Mouse (Mus musculus): ENCODE measurements at regions not wholly inside any gene's neighbourhood (a gene's known extent, or its start where the extent isn't known, plus 50 kb on each side); places are given as distances from the start of the nearest gene placed in this dataset.

GRCm38 (mm10) chr13:46026018-46026417 is 61.2 kb upstream of the Atxn1 start:
- TF ChIP-seq CTCF (IDR thresholded peaks at IDR 0.05; ENCODE audit: low read depth, low read length), result no peak
- TF ChIP-seq EP300 (IDR thresholded peaks at IDR 0.05; ENCODE audit: insufficient read depth, low read depth, low read length), result no peak
- TF ChIP-seq POLR2A (IDR thresholded peaks at IDR 0.05; ENCODE audit: insufficient read depth, low read length), result no peak

GRCm38 (mm10) chr13:46023630-46024041 is 58.8 kb upstream of the Atxn1 start:
- Histone ChIP-seq H3K9ac (ENCODE audit: low read depth, poor library complexity, severe bottlenecking) (no peak overlapping the region), H3K27me3 (ENCODE audit: control insufficient read depth, insufficient read depth, low read length, poor library complexity, severe bottlenecking) (no peaks in the 10 kb centered on the region), H3K36me3 (ENCODE audit: control insufficient read depth, insufficient read depth, low read length, poor library complexity, severe bottlenecking) (no peaks in the 10 kb centered on the region), H3K4me3 (ENCODE audit: low read depth, low read length) (no peak overlapping the region), H3K4me1 (ENCODE audit: control insufficient read depth, insufficient read depth, low read length) (peaks cover 9% of the 10 kb centered on the region), H3K27ac (ENCODE audit: insufficient read depth, low read length) (no peak overlapping the region), H3K9me3 (replicated peaks; ENCODE audit: control insufficient read depth, insufficient read depth, low read length, poor library complexity, severe bottlenecking) (no peaks in the 10 kb centered on the region)
- TF ChIP-seq EP300 (IDR thresholded peaks at IDR 0.05; ENCODE audit: insufficient read depth, low read depth, low read length) (no peak), CTCF (IDR thresholded peaks at IDR 0.05; ENCODE audit: low read depth, low read length) (no peak), POLR2A (IDR thresholded peaks at IDR 0.05; ENCODE audit: insufficient read depth, low read length) (no peak)

More at GRCm38 (mm10) chr13:46026018-46026417, 61.2 kb upstream of the Atxn1 start:
- Histone ChIP-seq H3K9ac (ENCODE audit: low read depth, poor library complexity, severe bottlenecking) (no peak overlapping the region), H3K4me1 (ENCODE audit: control insufficient read depth, insufficient read depth, low read length) (no peaks in the 10 kb centered on the region), H3K4me3 (ENCODE audit: low read depth, low read length) (no peak overlapping the region), H3K27me3 (ENCODE audit: control insufficient read depth, insufficient read depth, low read length, poor library complexity, severe bottlenecking) (no peaks in the 10 kb centered on the region), H3K36me3 (ENCODE audit: control insufficient read depth, insufficient read depth, low read length, poor library complexity, severe bottlenecking) (no peaks in the 10 kb centered on the region), H3K9me3 (replicated peaks; ENCODE audit: control insufficient read depth, insufficient read depth, low read length, poor library complexity, severe bottlenecking) (no peaks in the 10 kb centered on the region), H3K27ac (ENCODE audit: insufficient read depth, low read length) (no peak overlapping the region)

GRCm38 (mm10) chr13:46023187-46023586 is 58.4 kb upstream of the Atxn1 start:
- Histone ChIP-seq H3K36me3 (ENCODE audit: control insufficient read depth, insufficient read depth, low read length, poor library complexity, severe bottlenecking) (no peaks in the 10 kb centered on the region), H3K9ac (ENCODE audit: low read depth, poor library complexity, severe bottlenecking) (no peak overlapping the region)
- TF ChIP-seq POLR2A (IDR thresholded peaks at IDR 0.05; ENCODE audit: insufficient read depth, low read length) (no peak), EP300 (IDR thresholded peaks at IDR 0.05; ENCODE audit: insufficient read depth, low read depth, low read length) (no peak), CTCF (IDR thresholded peaks at IDR 0.05; ENCODE audit: low read depth, low read length) (no peak)

GRCm38 (mm10) chr13:46020945-46021835 is 56.4 kb upstream of the Atxn1 start:
- Histone ChIP-seq H3K9me3 (replicated peaks; ENCODE audit: control insufficient read depth, insufficient read depth, low read length, poor library complexity, severe bottlenecking) (no peaks in the 10 kb centered on the region; the same call in 1 of the 2 replicates), H3K4me1 (ENCODE audit: control insufficient read depth, insufficient read depth, low read length) (peaks cover 9% of the 10 kb centered on the region)

More at GRCm38 (mm10) chr13:46023187-46023586, 58.4 kb upstream of the Atxn1 start:
- Histone ChIP-seq H3K4me1 (ENCODE audit: control insufficient read depth, insufficient read depth, low read length) (peaks cover 9% of the 10 kb centered on the region), H3K27me3 (ENCODE audit: control insufficient read depth, insufficient read depth, low read length, poor library complexity, severe bottlenecking) (no peaks in the 10 kb centered on the region), H3K27ac (ENCODE audit: insufficient read depth, low read length) (no peak overlapping the region), H3K4me3 (ENCODE audit: low read depth, low read length) (no peak overlapping the region), H3K9me3 (replicated peaks; ENCODE audit: control insufficient read depth, insufficient read depth, low read length, poor library complexity, severe bottlenecking) (no peaks in the 10 kb centered on the region)

GRCm38 (mm10) chr13:46019431-46020166 is 54.8 kb upstream of the Atxn1 start:
- no peaks in the 10 kb centered on the region for H3K27me3 ChIP-seq (ENCODE audit: control insufficient read depth, insufficient read depth, low read length, poor library complexity, severe bottlenecking)
- no peaks in the 10 kb centered on the region; the same call in 1 of the 2 replicates for H3K9me3 ChIP-seq (replicated peaks; ENCODE audit: control insufficient read depth, insufficient read depth, low read length, poor library complexity, severe bottlenecking)
- TF ChIP-seq EP300 (IDR thresholded peaks at IDR 0.05; ENCODE audit: insufficient read depth, low read depth, low read length), result peak; percentile 64; the same call in 1 of the 2 replicates
- TF ChIP-seq CTCF (IDR thresholded peaks at IDR 0.05; ENCODE audit: low read depth, low read length), result no peak
- TF ChIP-seq POLR2A (IDR thresholded peaks at IDR 0.05; ENCODE audit: insufficient read depth, low read length), result no peak
- no peak overlapping the region for H3K9ac ChIP-seq (ENCODE audit: low read depth, poor library complexity, severe bottlenecking)
- no peak overlapping the region for H3K4me3 ChIP-seq (ENCODE audit: low read depth, low read length)
- H3K36me3 ChIP-seq (ENCODE audit: control insufficient read depth, insufficient read depth, low read length, poor library complexity, severe bottlenecking), result no peaks in the 10 kb centered on the region
- no peak overlapping the region for H3K27ac ChIP-seq (ENCODE audit: insufficient read depth, low read length)
- H3K4me1 ChIP-seq (ENCODE audit: control insufficient read depth, insufficient read depth, low read length), result peaks cover 12% of the 10 kb centered on the region

More at GRCm38 (mm10) chr13:46020945-46021835, 56.4 kb upstream of the Atxn1 start:
- TF ChIP-seq CTCF (IDR thresholded peaks at IDR 0.05; ENCODE audit: low read depth, low read length) (no peak), EP300 (IDR thresholded peaks at IDR 0.05; ENCODE audit: insufficient read depth, low read depth, low read length) (no peak), POLR2A (IDR thresholded peaks at IDR 0.05; ENCODE audit: insufficient read depth, low read length) (no peak)
- no peak overlapping the region for H3K9ac ChIP-seq (ENCODE audit: low read depth, poor library complexity, severe bottlenecking)
- H3K36me3 ChIP-seq (ENCODE audit: control insufficient read depth, insufficient read depth, low read length, poor library complexity, severe bottlenecking), result no peaks in the 10 kb centered on the region
- no peak overlapping the region for H3K27ac ChIP-seq (ENCODE audit: insufficient read depth, low read length)
- H3K4me3 ChIP-seq (ENCODE audit: low read depth, low read length), result no peak overlapping the region
- H3K27me3 ChIP-seq (ENCODE audit: control insufficient read depth, insufficient read depth, low read length, poor library complexity, severe bottlenecking), result no peaks in the 10 kb centered on the region

Data from ES-Bruce4 (cell line).